ENCODE assay signal across 49 mouse cellular contexts in the genomic region with DNA sequence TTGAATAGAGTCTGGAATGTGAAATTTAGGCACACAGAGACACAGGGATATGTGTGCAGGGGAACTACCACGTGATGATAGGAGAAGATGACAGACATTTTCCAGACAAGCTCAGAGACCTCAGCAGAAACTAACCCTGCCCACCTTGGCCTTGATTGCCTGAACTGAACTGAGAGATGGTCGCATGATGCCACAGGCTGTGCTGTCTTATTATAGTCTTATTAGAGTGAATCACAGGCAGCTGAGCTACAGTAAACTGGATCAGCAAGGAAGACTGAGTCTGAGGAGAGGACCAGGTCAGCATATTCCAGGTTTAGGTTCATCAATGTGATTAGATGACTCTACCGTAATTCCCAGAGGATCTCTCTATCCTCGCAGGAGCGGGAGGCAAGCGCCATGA. TPM values are rescaled to one million over a fixed set of nuclear protein-coding genes. Genes with fewer than 3 reads are reported as not detected.
"Had no signal": no experiment of that assay in that cellular context is flagged by ENCODE, and none has a peak within 500 bp of the region (broad histone marks: within the 10 kb centered on the region; RNA-seq: fewer than 3 reads in every experiment).

No protein-coding gene starts in this region.

- H3K9ac ChIP-seq: heart, embryonic 13.5 days; heart, embryonic 15.5 days; hindbrain, embryonic 12.5 days; hindbrain, embryonic 13.5 days; hindbrain, embryonic 14.5 days; hindbrain, embryonic 15.5 days; kidney, embryonic 15.5 days had no signal

- ATAC-seq: hindbrain, embryonic 16.5 days; hindbrain, postnatal 0 days; inflammation-experienced regulatory T-cells, adult 6 months; intestine, postnatal 0 days had no signal

- DNase-seq: heart, postnatal 10 days; heart, postnatal 14 days; heart, postnatal 36 days; heart, postnatal 4 days; kidney, adult 11 months; kidney, adult 18-20 months; kidney, adult 2 months; kidney, adult 8-10 months; kidney, adult 9 months; kidney, postnatal 10 days; kidney, postnatal 14 days; kidney, postnatal 25 days; kidney, postnatal 36 days; kidney, postnatal 4 days; layer of hippocampus, adult 9-11 months had no signal

- H3K27me3 ChIP-seq: heart, embryonic 13.5 days; heart, embryonic 15.5 days; hindbrain, embryonic 12.5 days; hindbrain, embryonic 13.5 days; hindbrain, embryonic 15.5 days; kidney, embryonic 15.5 days had no signal

- H3K4me2 ChIP-seq: heart, embryonic 11.5 days; heart, embryonic 13.5 days; heart, embryonic 15.5 days; hindbrain, embryonic 12.5 days; hindbrain, embryonic 13.5 days; hindbrain, embryonic 14.5 days; hindbrain, embryonic 15.5 days; kidney, embryonic 15.5 days had no signal

- H3K4me3 ChIP-seq: heart, embryonic 10.5 days; heart, embryonic 13.5 days; heart, embryonic 15.5 days; hindbrain, embryonic 10.5 days; hindbrain, embryonic 12.5 days; hindbrain, embryonic 13.5 days; hindbrain, embryonic 15.5 days; kidney, embryonic 15.5 days; layer of hippocampus, adult 2 months; left cerebral cortex, adult 2 months had no signal

- H3K27ac ChIP-seq: heart, embryonic 10.5 days; heart, embryonic 13.5 days; heart, embryonic 15.5 days; hindbrain, embryonic 10.5 days; hindbrain, embryonic 12.5 days; hindbrain, embryonic 13.5 days; hindbrain, embryonic 14.5 days; hindbrain, embryonic 15.5 days; hindbrain, postnatal 0 days; kidney, embryonic 15.5 days; kidney, postnatal 0 days; layer of hippocampus, adult 2 months; left cerebral cortex, adult 2 months had no signal

- H3K9me3 ChIP-seq: heart, embryonic 10.5 days; heart, embryonic 13.5 days; heart, embryonic 15.5 days; hindbrain, embryonic 10.5 days; hindbrain, embryonic 12.5 days; hindbrain, embryonic 13.5 days; hindbrain, embryonic 15.5 days; kidney, embryonic 15.5 days had no signal

- H3K4me1 ChIP-seq: heart, embryonic 10.5 days; heart, embryonic 13.5 days; heart, embryonic 15.5 days; hindbrain, embryonic 15.5 days had no signal

- H3K36me3 ChIP-seq: heart, embryonic 10.5 days; heart, embryonic 13.5 days; heart, embryonic 15.5 days; hindbrain, embryonic 10.5 days; hindbrain, embryonic 12.5 days; hindbrain, embryonic 13.5 days; hindbrain, embryonic 15.5 days; kidney, embryonic 15.5 days had no signal

RNA-seq across cellular contexts. Expression of a gene that starts 9.2 kb away (rescaled TPM):
- total RNA-seq: hematopoietic stem cell, adult 5-6 weeks had no signal
- polyA plus RNA-seq: inflammation-experienced regulatory T-cells, adult 6 months had no signal

RNA-seq across cellular contexts. Expression of a gene that starts 20.4 kb away (rescaled TPM):
- total RNA-seq: heart, postnatal 10 days; heart, postnatal 14 days; heart, postnatal 25 days; heart, postnatal 36 days; heart, postnatal 4 days; hematopoietic stem cell, adult 5-6 weeks; hindbrain, postnatal 0 days; layer of hippocampus, adult 18-20 months; layer of hippocampus, adult 2 months; layer of hippocampus, adult 8-10 months; layer of hippocampus, postnatal 10 days; layer of hippocampus, postnatal 14 days; layer of hippocampus, postnatal 25 days; layer of hippocampus, postnatal 36 days; left cerebral cortex, adult 18-20 months; left cerebral cortex, adult 2 months; left cerebral cortex, adult 8-10 months had no signal
- polyA plus RNA-seq: heart, embryonic 10.5 days; heart, embryonic 11.5 days; heart, embryonic 13.5 days; heart, embryonic 14.5 days; heart, embryonic 15.5 days; heart, embryonic 16.5 days; heart, postnatal 0 days; hindbrain, embryonic 10.5 days; hindbrain, embryonic 11.5 days; hindbrain, embryonic 12.5 days; inflammation-experienced regulatory T-cells, adult 6 months; intestine, embryonic 14.5 days; kidney, embryonic 14.5 days; kidney, embryonic 15.5 days; large intestine, adult 2 months had no signal
